Mouse (Mus musculus) CH12.LX (cell line): ENCODE measurements at regions not wholly inside any gene's neighbourhood (a gene's known extent, or its start where the extent isn't known, plus 50 kb on each side); places are given as distances from the start of the nearest gene placed in this dataset.

Experiments
- DNase-seq: peaks from one replicate; pipeline ENCODE4 v3.0.0-alpha.2; 2013; ENCODE audit errors: extremely low read depth
- H3K27ac ChIP-seq: 2 replicates; pipeline ENCODE4 v1.5.1; 2012; ENCODE audit warnings: low read depth, mild to moderate bottlenecking, control low read depth, moderate library complexity; ENCODE audit not compliant: insufficient read depth
- H3K27me3 ChIP-seq: replicated peaks from 2 replicates; pipeline ENCODE3; 2012; ENCODE audit warnings: inconsistent platforms
- H3K36me3 ChIP-seq, 2 experiments: replicated peaks in 1 of 2; 2 replicates each; pipeline versions ENCODE3 to v1.6.1; 2012; ENCODE audit warnings: inconsistent platforms in 1 of 2, low read length in 1 of 2, mild to moderate bottlenecking in 1 of 2, mixed read lengths in 1 of 2, moderate library complexity in 1 of 2; ENCODE audit not compliant: control insufficient read depth in 1 of 2, insufficient read depth in 1 of 2
- H3K4me1 ChIP-seq, 2 experiments: 2 replicates each; pipeline ENCODE4 v1.6.1; 2012; ENCODE audit warnings: inconsistent platforms in 1 of 2, moderate library complexity in 1 of 2; ENCODE audit not compliant: insufficient read depth in 2 of 2, control insufficient read depth in 1 of 2
- H3K4me2 ChIP-seq: 2 replicates; pipeline ENCODE4 v1.6.1; 2012; ENCODE audit warnings: low read depth, mild to moderate bottlenecking, control low read depth; ENCODE audit not compliant: poor library complexity, insufficient read depth, severe bottlenecking
- H3K4me3 ChIP-seq, 3 experiments: fragments of 150-350 bp in 1 of 3; sonication (generic) in 1 of 3; replicated peaks in 1 of 3; 2 replicates each; pipeline versions ENCODE3 to v1.5.1; 2011 to 2012; ENCODE audit warnings: low read depth in 2 of 3, low read length in 2 of 3, mild to moderate bottlenecking in 2 of 3, moderate library complexity in 2 of 3, control low read depth in 1 of 3, improper control_type of control experiment in 1 of 3, inconsistent platforms in 1 of 3, mixed read lengths in 1 of 3; ENCODE audit not compliant: poor library complexity in 1 of 3
- H3K79me2 ChIP-seq: replicated peaks from 2 replicates; pipeline ENCODE4 v1.6.1; 2012; ENCODE audit warnings: mild to moderate bottlenecking, moderate library complexity; ENCODE audit not compliant: control insufficient read depth, poor library complexity, insufficient read depth, severe bottlenecking; ENCODE audit errors: extremely low read depth
- H3K9ac ChIP-seq: 2 replicates; pipeline ENCODE4 v1.6.1; 2012; ENCODE audit warnings: low read depth, mild to moderate bottlenecking, control low read depth, moderate library complexity; ENCODE audit not compliant: insufficient read depth
- H3K9me3 ChIP-seq: replicated peaks from 2 replicates; pipeline ENCODE3; 2012; ENCODE audit warnings: low read length, inconsistent platforms, mixed read lengths
- CHD2 ChIP-seq: IDR thresholded peaks from 2 replicates; pipeline ENCODE4 v1.6.1; 2011; ENCODE audit warnings: low read length, improper control_type of control experiment
- ETS1 ChIP-seq: conservative IDR thresholded peaks from 2 replicates; pipeline ENCODE4 v1.6.1; 2012; ENCODE audit warnings: low read depth, mild to moderate bottlenecking, inconsistent platforms, low read length, improper control_type of control experiment, moderate library complexity
- JUN ChIP-seq: IDR thresholded peaks from 2 replicates; pipeline ENCODE4 v1.6.1; 2011; ENCODE audit warnings: low read depth, mild to moderate bottlenecking, low read length, improper control_type of control experiment, moderate library complexity; ENCODE audit not compliant: insufficient read depth
- MAFK ChIP-seq: IDR thresholded peaks from 2 replicates; pipeline ENCODE4 v1.6.1; 2011; ENCODE audit warnings: low read length, improper control_type of control experiment; ENCODE audit not compliant: insufficient replicate concordance
- MAX ChIP-seq: IDR thresholded peaks from 2 replicates; pipeline ENCODE4 v1.6.1; 2011; ENCODE audit warnings: low read length, improper control_type of control experiment
- MYC ChIP-seq: IDR thresholded peaks from 2 replicates; pipeline ENCODE4 v1.6.1; 2011; ENCODE audit warnings: low read depth, mild to moderate bottlenecking, improper control_type of control experiment, low read length
- NRF1 ChIP-seq: IDR thresholded peaks from 2 replicates; pipeline ENCODE4 v1.6.1; 2014; ENCODE audit warnings: low read depth, mild to moderate bottlenecking, inconsistent platforms, low read length, improper control_type of control experiment, moderate library complexity
- PAX5 ChIP-seq: IDR thresholded peaks from 2 replicates; pipeline ENCODE4 v1.6.1; 2012; ENCODE audit warnings: low read length, inconsistent platforms, mixed read lengths
- POLR2A ChIP-seq: IDR thresholded peaks from 2 replicates; pipeline ENCODE4 v1.6.1; 2011; ENCODE audit warnings: low read depth, mild to moderate bottlenecking, improper control_type of control experiment, low read length
- POLR2AphosphoS2 ChIP-seq: IDR thresholded peaks from 2 replicates; pipeline ENCODE4 v1.6.1; 2011; ENCODE audit warnings: low read depth, low read length, improper control_type of control experiment
- RAD21 ChIP-seq: IDR thresholded peaks from 2 replicates; pipeline ENCODE4 v1.6.1; 2011; ENCODE audit warnings: low read depth, mild to moderate bottlenecking, low read length, improper control_type of control experiment, moderate library complexity
- SMC3 ChIP-seq: IDR thresholded peaks from 2 replicates; pipeline ENCODE4 v1.6.1; 2011; ENCODE audit warnings: low read depth, low read length, improper control_type of control experiment
- TBP ChIP-seq: conservative IDR thresholded peaks from 2 replicates; pipeline ENCODE4 v1.6.1; 2011; ENCODE audit warnings: low read depth, low read length, improper control_type of control experiment
- TCF12 ChIP-seq: IDR thresholded peaks from 2 replicates; pipeline ENCODE4 v1.6.1; 2014; ENCODE audit warnings: low read depth, mild to moderate bottlenecking, inconsistent platforms, low read length, improper control_type of control experiment
- USF1 ChIP-seq: IDR thresholded peaks from 2 replicates; pipeline ENCODE4 v1.6.1; 2014; ENCODE audit warnings: low read depth, mild to moderate bottlenecking, inconsistent platforms, low read length, improper control_type of control experiment
- USF2 ChIP-seq: conservative IDR thresholded peaks from 2 replicates; pipeline ENCODE4 v1.6.1; 2011; ENCODE audit warnings: low read depth, low read length, improper control_type of control experiment
- ZKSCAN1 ChIP-seq: IDR thresholded peaks from 2 replicates; pipeline ENCODE4 v1.6.1; 2012; ENCODE audit warnings: low read depth, inconsistent platforms, low read length, improper control_type of control experiment, borderline replicate concordance
- ZMIZ1 ChIP-seq: IDR thresholded peaks from 2 replicates; pipeline ENCODE4 v1.6.1; 2012; ENCODE audit warnings: low read depth, mild to moderate bottlenecking, inconsistent platforms, low read length, improper control_type of control experiment
- dilution Hi-C: fragments of 300-500 bp; cut with MboI; formaldehyde crosslinking; loops from 2 replicates; pipeline ENCODE4 v1.14.3; 2020; ENCODE audit warnings: low sequenced_read_pairs; ENCODE audit not compliant: extremely low pct_unique_long_range_greater_than_20kb, extremely low pct_ligation_motif_present
- in situ Hi-C: fragments of 300-500 bp; cut with MboI; formaldehyde crosslinking; loops from 3 replicates; pipeline ENCODE4 v1.14.3; 2019; ENCODE audit warnings: low sequenced_read_pairs, low pct_ligation_motif_present, low pct_unique_long_range_greater_than_20kb, mixed read lengths

- dilution Hi-C loops = no loop called here
- H3K9ac ChIP-seq = no peak overlapping the region
- H3K4me3 ChIP-seq = no peak overlapping the region
Observed at GRCm38 (mm10) chr12:50947035-50947434, 298.1 kb upstream of the Prkd1 start.

DNA sequence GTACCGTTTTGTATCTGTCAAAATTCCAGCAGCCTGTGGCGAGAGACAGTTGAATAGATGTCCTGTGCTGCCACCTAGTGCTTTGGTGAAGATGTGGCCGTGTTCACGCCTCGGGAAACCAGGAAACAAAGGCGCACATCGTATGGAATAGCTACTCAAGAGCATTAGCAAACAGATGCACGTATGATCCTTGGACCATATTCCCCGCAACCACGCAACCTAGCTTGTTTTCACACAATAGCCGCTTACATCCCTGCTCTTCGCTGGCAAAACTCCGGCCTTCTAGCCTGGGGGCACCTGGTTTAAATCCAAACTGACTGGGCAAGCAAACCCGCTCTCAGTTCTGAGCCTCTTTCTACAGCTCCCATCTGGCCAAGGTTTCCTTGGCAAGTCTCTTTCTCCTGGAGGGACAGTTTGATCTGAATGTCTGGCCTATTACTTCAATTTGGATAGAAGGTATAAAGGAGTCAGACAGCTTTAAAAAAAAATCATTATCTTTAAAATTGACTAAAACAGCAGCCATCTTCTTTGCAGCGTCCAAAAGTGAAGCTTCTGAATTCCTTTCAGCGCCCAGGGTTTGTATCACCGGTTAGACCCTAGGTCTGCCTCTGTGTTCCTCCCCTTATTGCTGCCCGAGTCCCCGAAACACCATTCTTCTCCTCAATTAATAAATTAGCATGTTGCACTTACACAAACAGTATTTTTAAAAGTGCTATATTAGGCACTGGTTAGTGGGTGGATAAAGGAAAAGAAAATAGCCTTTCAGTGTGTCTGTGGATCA lies 295.0 kb upstream of the Prkd1 start:
- H3K79me2 ChIP-seq = no peaks in the 10 kb centered on the region
- H3K4me2 ChIP-seq = no peak overlapping the region
- dilution Hi-C loops = no loop called here
- no peak overlapping the region for H3K4me3 ChIP-seq
- in situ Hi-C loops = no loop called here
- no peaks in the 10 kb centered on the region for H3K4me1 ChIP-seq
- TF ChIP-seq USF1 (no peak), PAX5 (no peak), POLR2AphosphoS2 (no peak), RAD21 (peak; percentile 22)
- no peaks in the 10 kb centered on the region for H3K27me3 ChIP-seq
- H3K9ac ChIP-seq = no peak overlapping the region
- H3K27ac ChIP-seq = no peak overlapping the region
- H3K36me3 ChIP-seq = no peaks in the 10 kb centered on the region
- no peak for DNase-seq
- H3K9me3 ChIP-seq = peaks cover 54% of the 10 kb centered on the region

More at GRCm38 (mm10) chr12:50947035-50947434, 298.1 kb upstream of the Prkd1 start:
- Histone ChIP-seq H3K27ac (no peak overlapping the region), H3K27me3 (no peaks in the 10 kb centered on the region), H3K9me3 (peaks cover 55% of the 10 kb centered on the region), H3K4me2 (no peak overlapping the region), H3K79me2 (no peaks in the 10 kb centered on the region), H3K4me1 (no peaks in the 10 kb centered on the region), H3K36me3 (no peaks in the 10 kb centered on the region)
- in situ Hi-C loops = no loop called here
- no peak for DNase-seq
- TF ChIP-seq JUN = no peak
- no peak for TF ChIP-seq USF2
- no peak for TF ChIP-seq TCF12

DNA sequence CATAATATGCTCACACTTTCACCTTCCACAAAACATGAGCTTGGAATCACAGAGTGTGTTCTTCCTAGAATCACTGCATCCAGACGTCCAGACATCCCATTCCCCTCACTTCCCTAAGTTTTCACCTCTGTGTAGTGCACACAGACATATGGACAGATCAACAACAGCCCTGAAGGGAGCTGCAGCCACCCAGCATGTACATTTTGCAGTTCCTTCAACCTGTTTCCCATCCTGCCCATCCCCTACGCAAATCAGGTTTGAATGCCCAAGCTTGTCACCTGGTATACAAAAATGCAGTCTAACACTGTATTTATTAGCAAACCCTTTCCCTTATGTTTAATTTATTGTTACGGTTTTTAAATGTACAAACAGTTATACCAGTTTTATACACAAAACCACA lies 294.4 kb upstream of the Prkd1 start:
- TF ChIP-seq MYC (no peak), POLR2AphosphoS2 (no peak), MAX (no peak), TBP (no peak), NRF1 (no peak), SMC3 (no peak), ZKSCAN1 (no peak), POLR2A (no peak), ETS1 (no peak), CHD2 (no peak), MAFK (no peak), ZMIZ1 (no peak)
- dilution Hi-C loops = no loop called here
- Histone ChIP-seq H3K27ac (no peak overlapping the region), H3K9me3 (peaks cover 56% of the 10 kb centered on the region), H3K4me2 (no peak overlapping the region), H3K4me3 (no peak overlapping the region), H3K79me2 (no peaks in the 10 kb centered on the region), H3K4me1 (no peaks in the 10 kb centered on the region), H3K9ac (no peak overlapping the region), H3K27me3 (no peaks in the 10 kb centered on the region), H3K36me3 (no peaks in the 10 kb centered on the region)
- DNase-seq = no peak
- in situ Hi-C loops = no loop called here
